Mouse (Mus musculus) liver, embryonic 16.5 days (tissue): ENCODE data around the gene Sort1. TPM values are rescaled to one million over a fixed set of nuclear protein-coding genes. Genes with fewer than 3 reads are reported as not detected.

Experiments
- polyA plus RNA-seq: library from polyadenylated mRNA; unstranded; fragments of >200 nt; fragmentation: Nextera tagmentation; extraction: Ambion mirVana; gene quantifications from 2 replicates; pipeline ENCODE4 v1.2.1, GENCODE M21; 2015

Sort1 gene
- polyA plus RNA-seq, 1 experiment from 2014 or later = 2.5 TPM

Other genes with a start within 250 kb of the Sort1 start
- 16.8 and 17.0 TPM in 2 replicates for gene Gstm4, start 239.2 kb upstream of the Sort1 start, polyA plus RNA-seq
- gene Ampd2, start 197.4 kb upstream of the Sort1 start, polyA plus RNA-seq = 76.4 and 79.6 TPM in 2 replicates
- 3.8 and 4.1 TPM in 2 replicates for gene Gnat2, start 191.3 kb upstream of the Sort1 start, polyA plus RNA-seq
- 69.9 and 73.7 TPM in 2 replicates for gene Gnai3, start 137.9 kb upstream of the Sort1 start, polyA plus RNA-seq
- gene Gpr61, start 129.2 kb upstream of the Sort1 start, polyA plus RNA-seq = 0.02 TPM in 1 of 2 replicates, not detected in the other
- gene Amigo1, start 97.7 kb upstream of the Sort1 start, polyA plus RNA-seq = 0.61 and 0.64 TPM in 2 replicates
- 1.9 TPM in 2 replicates for gene Cyb561d1, start 82.9 kb upstream of the Sort1 start, polyA plus RNA-seq
- gene Atxn7l2, start 73.1 kb upstream of the Sort1 start, polyA plus RNA-seq = 2.0 and 2.1 TPM in 2 replicates
- 0.20 and 0.71 TPM in 2 replicates for gene Sypl2, start 57.4 kb upstream of the Sort1 start, polyA plus RNA-seq
- gene Psma5, start 27.2 kb upstream of the Sort1 start, polyA plus RNA-seq = 126 and 136 TPM in 2 replicates
- 0.71 and 1.0 TPM in 2 replicates for gene Mybphl, start 80.8 kb downstream of the Sort1 start, polyA plus RNA-seq
- 12.0 and 12.1 TPM in 2 replicates for gene Psrc1, start 99.8 kb downstream of the Sort1 start, polyA plus RNA-seq
- gene Celsr2, start 131.5 kb downstream of the Sort1 start, polyA plus RNA-seq = 0.08 and 0.30 TPM in 2 replicates
- 72.6 and 76.8 TPM in 2 replicates for gene Sars, start 161.1 kb downstream of the Sort1 start, polyA plus RNA-seq